9 mouse cellular contexts compared by ENCODE assay signal in genomic region chr14:27337156-27337555, GRCm38 (mm10).
DNase-seq lines count a peak whose midpoint lies in the region; ATAC-seq and TF ChIP-seq lines count a peak whose summit lies in the region.
"Had no signal": no experiment of that assay in that cellular context is flagged by ENCODE, and none has a peak within 500 bp of the region (broad histone marks: within the 10 kb centered on the region; RNA-seq: fewer than 3 reads in every experiment).

No protein-coding gene starts in this region.

- TF ChIP-seq POLR2A in small intestine, adult 2 months (IDR thresholded peaks at IDR 0.05; ENCODE audit: low read depth, low read length) = no peak

- H3K9ac ChIP-seq in midbrain, embryonic 15.5 days = no peak overlapping the region
- H3K9ac ChIP-seq in midbrain, embryonic 13.5 days (replicated peaks) = no peak overlapping the region
- no peak overlapping the region for H3K9ac ChIP-seq in hindbrain, embryonic 16.5 days (ENCODE audit: low read depth, low read length)

- TF ChIP-seq CTCF in small intestine, adult 2 months (IDR thresholded peaks at IDR 0.05; ENCODE audit: extremely low read depth, insufficient read length, insufficient replicate concordance, low read depth, low read length) = no peak

- H3K27me3 ChIP-seq in midbrain, embryonic 15.5 days (replicated peaks) = peaks cover 15% of the 10 kb centered on the region
- H3K27me3 ChIP-seq in midbrain, embryonic 13.5 days = peaks cover 44% of the 10 kb centered on the region
- H3K27me3 ChIP-seq in hindbrain, embryonic 16.5 days (replicated peaks; ENCODE audit: control insufficient read depth, insufficient read depth, low read length) = peaks cover 5% of the 10 kb centered on the region; the same call in 1 of the 2 replicates
- H3K27me3 ChIP-seq in small intestine, adult 2 months (ENCODE audit: control insufficient read depth, insufficient read depth, low read length) = no peaks in the 10 kb centered on the region

- DNase-seq in frontal cortex, postnatal 10 days (ENCODE audit: low spot score in 2 of 2) = no peak
- DNase-seq in right cerebral cortex, postnatal 14 days = no peak
- no peak for DNase-seq in c-Kit-positive CD71-positive TER-119-positive erythroid progenitor cells, embryonic 14.5 days (ENCODE audit: low spot score)

- peak overlapping the region; percentile 67 for H3K4me3 ChIP-seq in midbrain, embryonic 15.5 days
- H3K4me3 ChIP-seq in midbrain, embryonic 13.5 days (replicated peaks) = no peak overlapping the region
- H3K4me3 ChIP-seq in hindbrain, embryonic 16.5 days (ENCODE audit: low read length) = no peak overlapping the region; the same call in 1 of the 2 replicates
- H3K4me3 ChIP-seq in small intestine, adult 2 months (ENCODE audit: low read depth, low read length) = peak overlapping the region; percentile 71
- H3K4me3 ChIP-seq: myocyte had no signal

- 80% methylated on average over 6 of the region's 6 CpGs for WGBS in midbrain, embryonic 15.5 days
- 71% methylated on average over 6 of the region's 6 CpGs for WGBS in midbrain, embryonic 13.5 days
- WGBS in hindbrain, embryonic 16.5 days = 70% methylated on average over 6 of the region's 6 CpGs
- 38% methylated on average over 6 of the region's 6 CpGs for WGBS in small intestine, adult 2 months

- H3K4me1 ChIP-seq in midbrain, embryonic 15.5 days = peaks cover 14% of the 10 kb centered on the region
- H3K4me1 ChIP-seq in midbrain, embryonic 13.5 days (replicated peaks) = peaks cover 22% of the 10 kb centered on the region
- peaks cover 4% of the 10 kb centered on the region for H3K4me1 ChIP-seq in hindbrain, embryonic 16.5 days (ENCODE audit: control insufficient read depth, insufficient read depth, low read depth, low read length)
- H3K4me1 ChIP-seq in small intestine, adult 2 months (ENCODE audit: control insufficient read depth, insufficient read depth, insufficient read length, low read length) = peaks cover 17% of the 10 kb centered on the region

- H3K4me2 ChIP-seq in midbrain, embryonic 15.5 days = no peak overlapping the region
- no peak overlapping the region for H3K4me2 ChIP-seq in midbrain, embryonic 13.5 days (replicated peaks)
- H3K4me2 ChIP-seq in hindbrain, embryonic 16.5 days (ENCODE audit: low read length) = peak overlapping the region; percentile 98

- no peak overlapping the region for H3K27ac ChIP-seq in midbrain, embryonic 15.5 days
- no peak overlapping the region for H3K27ac ChIP-seq in midbrain, embryonic 13.5 days
- H3K27ac ChIP-seq in hindbrain, embryonic 16.5 days (ENCODE audit: low read depth, low read length) = no peak overlapping the region
- H3K27ac ChIP-seq in small intestine, adult 2 months (ENCODE audit: insufficient read depth, low read depth, low read length) = peak overlapping the region; percentile 11; the same call in 1 of the 2 replicates

- no peaks in the 10 kb centered on the region for H3K36me3 ChIP-seq in midbrain, embryonic 15.5 days (replicated peaks)
- no peaks in the 10 kb centered on the region for H3K36me3 ChIP-seq in midbrain, embryonic 13.5 days
- no peaks in the 10 kb centered on the region for H3K36me3 ChIP-seq in hindbrain, embryonic 16.5 days (ENCODE audit: control insufficient read depth, insufficient read depth, low read length)
- no peaks in the 10 kb centered on the region for H3K36me3 ChIP-seq in small intestine, adult 2 months (ENCODE audit: control insufficient read depth, insufficient read depth, low read length)

- ATAC-seq in frontal cortex, adult (ENCODE audit: low TSS enrichment) = peak; percentile 41; the same call in 1 of the 2 replicates
- ATAC-seq in midbrain, embryonic 15.5 days (replicated peaks) = no peak
- no peak for ATAC-seq in midbrain, embryonic 13.5 days
- ATAC-seq in hindbrain, embryonic 16.5 days = no peak

- H3K9me3 ChIP-seq in midbrain, embryonic 15.5 days = no peaks in the 10 kb centered on the region
- no peaks in the 10 kb centered on the region for H3K9me3 ChIP-seq in midbrain, embryonic 13.5 days
- no peaks in the 10 kb centered on the region for H3K9me3 ChIP-seq in hindbrain, embryonic 16.5 days (ENCODE audit: control insufficient read depth, low read length)

Comparison
In these comparisons a context has a peak if more than half of its experiments do, and no peak if none do; other contexts are left out.
1. H3K4me3 ChIP-seq: peak in midbrain, embryonic 15.5 days (single experiment) and small intestine, adult 2 months (single experiment); none in midbrain, embryonic 13.5 days (single experiment) and hindbrain, embryonic 16.5 days (single experiment).